Mouse (Mus musculus) heart, embryonic 16.5 days (tissue): ENCODE results near the gene Ccdc88a. TPM values are rescaled to one million over a fixed set of nuclear protein-coding genes. Genes with fewer than 3 reads are reported as not detected.
"Not testable (repeated sequence)": the region's sequence is repeated elsewhere in the genome, so short reads cannot be mapped to it uniquely, and the experiment has no call there.

Experiments
- ATAC-seq: fragments of 200-750 bp; cut with Nextera tagmentation; replicated peaks from 2 replicates; pipeline ENCODE4 v1.8.0; 2017; ENCODE audit warnings: moderate number of reproducible peaks; ENCODE audit not compliant: insufficient read depth, low FRiP score; ENCODE audit errors: extremely low read depth
- H3K27ac ChIP-seq: fragments of 300-500 bp; sonication (generic); 2 replicates; pipeline ENCODE4 v1.5.1; 2014; ENCODE audit warnings: mild to moderate bottlenecking, low read length, control low read depth, moderate library complexity
- H3K27me3 ChIP-seq: fragments of 300-500 bp; sonication (generic); 2 replicates; pipeline ENCODE4 v1.6.1; 2014; ENCODE audit warnings: low read length, mixed read lengths; ENCODE audit not compliant: control insufficient read depth, insufficient read depth
- H3K36me3 ChIP-seq: fragments of 300-500 bp; sonication (generic); 2 replicates; pipeline ENCODE4 v1.6.1; 2014; ENCODE audit not compliant: control insufficient read depth, insufficient read depth
- H3K4me1 ChIP-seq: fragments of 300-500 bp; sonication (generic); 2 replicates; pipeline ENCODE4 v1.6.1; 2014; ENCODE audit warnings: low read length, mixed read lengths; ENCODE audit not compliant: control insufficient read depth, insufficient read depth
- H3K4me2 ChIP-seq: fragments of 300-500 bp; sonication (generic); 2 replicates; pipeline ENCODE4 v1.6.1; 2014; ENCODE audit warnings: low read depth, mild to moderate bottlenecking, control low read depth, low read length
- H3K4me3 ChIP-seq: fragments of 300-500 bp; sonication (generic); 2 replicates; pipeline ENCODE4 v1.5.1; 2014; ENCODE audit warnings: mild to moderate bottlenecking, control low read depth, low read length
- H3K9ac ChIP-seq: fragments of 300-500 bp; sonication (generic); 2 replicates; pipeline ENCODE4 v1.6.1; 2014; ENCODE audit warnings: low read length, control low read depth
- H3K9me3 ChIP-seq: fragments of 300-500 bp; sonication (generic); replicated peaks from 2 replicates; pipeline ENCODE4 v1.6.1; 2016; ENCODE audit warnings: low read length; ENCODE audit not compliant: control insufficient read depth
- WGBS: fragments of 180-500 bp; shearing (Covaris S2); extraction: QIAGEN DNeasy Blood & Tissue Kit; methylation state at CpG from one replicate; pipeline ENCODE4 v1.1.7; 2014; 5-methylcytosine and 5-hydroxymethylcytosine counted together
- polyA plus RNA-seq: library from polyadenylated mRNA; unstranded; fragments of >200 nt; fragmentation: Nextera tagmentation; extraction: Ambion mirVana; gene quantifications from 2 replicates; pipeline ENCODE4 v1.2.1, GENCODE M21; 2015

Ccdc88a gene
- polyA plus RNA-seq, 1 experiment from 2014 or later: 18.4 TPM

DNA sequence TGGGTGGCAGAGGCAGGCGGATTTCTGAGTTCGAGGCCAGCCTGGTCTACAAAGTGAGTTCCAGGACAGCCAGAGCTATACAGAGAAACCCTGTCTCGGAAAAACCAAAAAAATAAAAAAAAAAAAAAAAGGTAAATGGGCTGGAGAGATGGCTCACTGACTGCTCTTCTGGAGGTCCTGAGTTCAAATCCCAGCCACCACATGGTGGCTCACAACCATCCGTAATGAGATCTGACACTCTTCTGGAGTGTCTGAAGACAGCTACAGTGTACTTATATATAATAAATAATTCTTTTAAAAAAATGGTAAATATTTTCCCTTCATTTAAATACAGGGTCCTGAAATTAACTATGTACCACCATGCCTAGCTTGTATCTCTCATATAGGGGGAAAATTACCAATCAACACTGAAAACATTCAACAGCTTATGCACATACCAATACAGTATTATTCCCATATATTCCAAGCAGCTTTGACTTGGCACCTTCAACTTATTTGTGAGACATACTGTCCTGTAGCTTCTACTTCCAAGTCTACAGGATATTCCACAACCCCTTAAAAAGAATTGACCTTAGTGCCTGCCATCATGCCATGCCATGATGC is 171.8 kb downstream of the Ccdc88a start:
- Histone ChIP-seq H3K4me1 (peaks cover 12% of the 10 kb centered on the region), H3K36me3 (peaks cover 31% of the 10 kb centered on the region)
- 89% methylated on average over 4 of the region's 4 CpGs for WGBS
- not testable (repeated sequence) for H3K4me3 ChIP-seq, H3K9me3 ChIP-seq, H3K4me2 ChIP-seq, H3K9ac ChIP-seq, ATAC-seq, H3K27me3 ChIP-seq, H3K27ac ChIP-seq

GRCm38 (mm10) chr11:29546297-29546696 is 172.8 kb downstream of the Ccdc88a start:
- H3K27ac ChIP-seq, H3K27me3 ChIP-seq, ATAC-seq, H3K9ac ChIP-seq, H3K9me3 ChIP-seq: not testable (repeated sequence)
- Histone ChIP-seq H3K4me2 (peak overlapping the region; percentile 73), H3K4me3 (peak overlapping the region; percentile 90; the same call in 1 of the 2 replicates), H3K36me3 (peaks cover 26% of the 10 kb centered on the region), H3K4me1 (peaks cover 12% of the 10 kb centered on the region)
- 85% methylated on average over 2 of the region's 2 CpGs for WGBS

DNA sequence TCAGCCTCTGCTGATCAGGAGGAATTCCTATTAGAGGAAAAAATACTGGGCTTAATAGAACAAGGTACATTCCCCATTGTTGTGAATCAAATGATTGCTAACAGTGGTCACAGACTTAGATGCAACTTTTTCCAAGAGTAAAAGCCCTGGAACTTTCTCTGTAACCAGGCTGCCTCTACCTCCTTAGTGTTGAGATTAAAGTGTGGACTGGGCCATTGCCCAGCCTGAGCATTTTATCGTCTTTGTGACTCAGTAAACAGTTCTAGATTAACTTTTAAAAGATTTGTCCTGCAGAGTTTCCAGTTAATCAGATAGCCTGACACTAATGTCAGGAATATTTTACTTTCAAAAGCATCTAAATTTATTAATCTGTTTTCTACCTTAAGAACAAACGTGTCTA is 173.3 kb downstream of the Ccdc88a start:
- Histone ChIP-seq H3K9ac (peak overlapping the region; percentile 93), H3K4me1 (peaks cover 12% of the 10 kb centered on the region), H3K27ac (no peak overlapping the region), H3K4me3 (peak overlapping the region; percentile 90), H3K9me3 (no peaks in the 10 kb centered on the region), H3K4me2 (peak overlapping the region; percentile 73), H3K27me3 (no peaks in the 10 kb centered on the region), H3K36me3 (peaks cover 22% of the 10 kb centered on the region)
- WGBS: 11% methylated on average over 2 of the region's 2 CpGs
- ATAC-seq: no peak

DNA sequence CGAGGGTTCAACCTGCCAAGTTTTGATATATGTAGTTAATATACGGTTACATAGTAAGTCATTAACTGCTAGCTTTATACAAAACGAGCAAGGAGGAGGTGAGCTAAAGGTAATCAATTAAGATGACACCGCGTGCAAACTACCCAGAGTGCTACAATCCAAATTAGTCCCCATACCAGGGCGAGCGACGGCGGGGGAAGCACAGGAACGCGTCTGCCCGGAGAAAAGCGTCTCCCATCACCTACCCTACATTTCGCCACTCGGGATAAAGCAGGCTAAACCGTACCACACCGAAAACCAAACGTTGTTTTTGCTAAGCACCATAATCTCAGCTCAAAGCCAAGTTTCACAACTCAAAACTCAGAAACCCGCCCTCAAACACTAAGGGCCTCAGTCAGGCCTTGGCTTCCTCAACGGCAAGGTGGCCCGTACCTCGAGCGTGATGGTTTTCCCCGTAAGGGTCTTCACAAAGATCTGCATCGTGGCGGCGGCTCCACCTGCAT is 173.8 kb downstream of the Ccdc88a start:
- peak; percentile 7; the same call in 1 of the 2 replicates for ATAC-seq
- H3K4me1 ChIP-seq: peaks cover 12% of the 10 kb centered on the region
- H3K27me3 ChIP-seq: no peaks in the 10 kb centered on the region
- H3K9me3 ChIP-seq: no peaks in the 10 kb centered on the region
- H3K9ac ChIP-seq: peak overlapping the region; percentile 93
- peak overlapping the region; percentile 90 for H3K4me3 ChIP-seq
- H3K27ac ChIP-seq: peak overlapping the region; percentile 87
- under 1% methylated on average over 27 of the region's 27 CpGs for WGBS
- H3K4me2 ChIP-seq: peak overlapping the region; percentile 73
- H3K36me3 ChIP-seq: peaks cover 20% of the 10 kb centered on the region

DNA sequence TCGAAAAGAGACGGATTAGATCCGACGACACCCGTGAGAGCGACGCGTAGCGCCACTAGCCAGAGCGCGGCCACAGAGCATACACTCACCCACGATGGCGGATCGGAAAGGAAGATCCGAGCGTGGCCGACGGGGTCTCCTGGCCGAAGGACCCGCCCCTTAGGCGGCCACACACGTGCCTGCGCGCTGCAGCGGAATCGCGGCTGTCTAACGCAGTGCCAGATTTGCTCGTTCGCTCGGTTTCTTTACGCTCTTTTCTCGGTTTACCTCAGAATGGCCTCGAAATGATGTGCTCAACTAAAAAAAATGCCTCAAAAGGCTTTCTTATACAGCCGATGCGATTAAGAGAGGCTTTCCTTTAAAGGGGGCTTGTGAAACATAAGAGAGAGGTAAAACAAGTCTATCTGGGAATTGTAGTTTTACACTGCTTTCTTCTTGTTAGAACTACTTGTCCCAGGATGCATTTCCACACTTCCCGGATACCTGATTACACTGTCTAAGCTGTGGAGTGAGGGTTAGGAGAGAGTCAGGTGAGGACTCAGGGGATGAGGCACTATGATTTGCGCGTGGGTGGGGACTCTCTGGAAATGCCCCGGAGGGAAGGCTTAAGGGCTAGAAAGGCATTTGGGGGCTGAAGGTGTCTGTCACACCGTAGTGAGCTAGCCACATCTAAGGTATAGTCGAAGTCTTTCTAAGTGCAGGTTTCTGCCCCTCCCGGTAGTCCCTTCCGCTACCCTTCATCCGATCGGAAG is 174.5 kb downstream of the Ccdc88a start, which contains the start of the genes Clhc1 and Rps27a:
Gene Clhc1, plus strand, starts transcription at position 199 of the 752 bp plus-strand sequence.
Gene Rps27a, minus strand, starts transcription at position 358 of the 752 bp plus-strand sequence.
- WGBS: under 1% methylated on average over 46 of the region's 46 CpGs
- H3K9ac ChIP-seq: peak within 1 kb of the TSS; percentile 93
- ATAC-seq: peak; percentile 95

DNA sequence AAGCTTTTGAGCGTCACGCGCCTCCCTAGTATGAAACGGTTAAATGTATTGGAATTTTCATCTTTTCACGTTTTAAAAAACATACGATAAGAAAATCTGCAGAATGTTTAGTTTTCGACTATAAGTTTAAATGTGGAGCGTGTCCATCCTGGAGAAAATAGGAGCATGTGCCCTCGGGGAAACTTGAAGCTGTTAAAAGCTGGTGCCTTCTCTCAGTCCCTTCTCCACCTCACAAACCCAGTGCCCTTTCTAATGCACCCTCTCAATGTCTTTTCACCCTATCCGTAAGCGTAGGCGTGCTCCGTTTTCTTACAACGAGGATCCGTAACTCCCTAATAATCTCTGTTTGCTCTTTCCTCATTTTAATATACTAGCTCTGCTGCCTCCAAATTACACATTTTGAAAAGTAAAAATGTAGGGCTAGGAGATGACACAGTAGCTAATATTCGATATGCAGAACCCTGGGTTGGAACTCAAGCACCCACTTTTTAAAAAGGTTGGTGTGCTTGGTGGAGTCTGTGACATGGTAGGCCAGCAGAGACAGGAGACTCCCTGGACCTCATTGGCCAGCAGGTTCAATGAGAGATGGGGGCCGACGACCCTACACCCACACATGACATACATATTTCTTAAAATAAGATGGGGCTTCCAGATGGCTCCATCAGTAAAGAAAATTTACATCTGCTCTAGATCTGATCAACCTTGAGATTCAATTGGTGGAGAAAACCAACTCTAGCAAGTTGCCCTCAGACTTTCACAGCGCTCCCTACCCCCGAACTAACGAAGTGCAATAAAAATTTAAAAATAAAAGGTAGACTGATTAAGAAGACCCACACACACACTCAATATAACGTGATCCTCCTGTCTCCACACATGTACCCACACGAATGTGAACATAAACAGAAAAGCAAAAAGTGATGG is 175.3 kb downstream of the Ccdc88a start:
- peaks cover 20% of the 10 kb centered on the region for H3K36me3 ChIP-seq
- no peak for ATAC-seq
- H3K9me3 ChIP-seq: no peaks in the 10 kb centered on the region
- peaks cover 12% of the 10 kb centered on the region for H3K4me1 ChIP-seq
- peak overlapping the region; percentile 86 for H3K4me2 ChIP-seq
- peak overlapping the region; percentile 93 for H3K9ac ChIP-seq
- H3K4me3 ChIP-seq: peak overlapping the region; percentile 90
- WGBS: 22% methylated on average over 23 of the region's 23 CpGs
- H3K27me3 ChIP-seq: no peaks in the 10 kb centered on the region
- peak overlapping the region; percentile 87 for H3K27ac ChIP-seq

More for the DNA sequence above, 174.5 kb downstream of the Ccdc88a start, which contains the start of the genes Clhc1 and Rps27a:
- Histone ChIP-seq H3K9me3 (no peaks in the 10 kb centered on the region), H3K4me2 (peak within 1 kb of the TSS; percentile 86), H3K4me1 (peaks cover 12% of the 10 kb centered on the region), H3K4me3 (peak within 1 kb of the TSS; percentile 90), H3K27me3 (no peaks in the 10 kb centered on the region), H3K27ac (peak within 1 kb of the TSS; percentile 87), H3K36me3 (peaks cover 20% of the 10 kb centered on the region)

- 53% methylated on average over 1 of the region's 1 CpGs for WGBS
- Histone ChIP-seq H3K9me3 (no peaks in the 10 kb centered on the region), H3K4me1 (peaks cover 12% of the 10 kb centered on the region), H3K27me3 (no peaks in the 10 kb centered on the region), H3K36me3 (peaks cover 14% of the 10 kb centered on the region), H3K9ac (no peak overlapping the region), H3K4me3 (no peak overlapping the region), H3K27ac (no peak overlapping the region), H3K4me2 (no peak overlapping the region)
- ATAC-seq: no peak
Observed at GRCm38 (mm10) chr11:29549425-29549778, 175.9 kb downstream of the Ccdc88a start.
